Comparison of ENCODE assay signal across 1 mouse cellular context in the genomic region with DNA sequence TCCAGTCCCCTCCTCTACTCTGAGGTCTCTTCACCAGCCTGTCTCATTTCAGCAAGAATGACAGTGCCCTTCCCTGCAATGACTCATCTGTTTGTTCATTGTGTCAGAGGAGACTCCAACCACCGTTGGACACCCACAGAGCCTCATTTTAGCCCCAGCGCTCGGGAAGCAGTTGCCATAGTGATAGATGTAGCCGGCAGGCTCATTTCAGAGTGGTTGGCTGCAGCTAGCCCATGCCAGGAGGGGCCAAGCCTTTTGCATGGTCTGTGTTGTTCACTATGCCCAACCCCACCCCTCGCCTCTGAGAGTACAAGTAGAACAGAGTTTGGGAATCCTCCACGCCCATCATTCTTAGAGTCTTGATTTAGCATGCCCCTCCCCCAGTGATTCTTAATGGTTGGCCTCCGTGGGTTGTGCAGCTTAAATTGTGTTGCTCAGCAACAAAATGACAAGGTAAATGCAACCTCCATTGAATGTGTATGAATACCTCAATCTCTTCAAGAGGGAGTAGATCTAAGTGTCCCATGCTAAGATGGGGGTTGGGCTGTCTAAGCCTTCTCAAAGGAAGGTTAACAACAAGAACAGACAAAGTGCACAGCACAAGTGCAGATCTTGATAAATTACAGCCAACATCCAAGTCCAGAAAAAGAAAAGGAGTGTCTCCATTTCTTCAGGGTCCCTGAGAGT.
TF ChIP-seq lines count a peak whose summit lies in the region.

No protein-coding gene starts in this region.

TF ChIP-seq in MEL, 35 proteins besides CTCF, POLR2A, EP300 and RAD21 (continued from another document):
- TF ChIP-seq SIN3A (IDR thresholded peaks at IDR 0.05; ENCODE audit: low read length) (peak; percentile 43; the same call in 1 of the 2 replicates), MAZ (IDR thresholded peaks at IDR 0.05; ENCODE audit: low read depth, low read length) (0 out of 2 replicates have a peak, but pooled peaks have one; percentile 43), ETS1 (IDR thresholded peaks at IDR 0.05; ENCODE audit: low read depth, low read length) (peak; percentile 67), MYB (IDR thresholded peaks at IDR 0.05; ENCODE audit: low read depth, low read length) (0 out of 2 replicates have a peak, but pooled peaks have one; percentile 24)
